8 mouse cellular contexts compared by ENCODE assay signal in the genomic region with DNA sequence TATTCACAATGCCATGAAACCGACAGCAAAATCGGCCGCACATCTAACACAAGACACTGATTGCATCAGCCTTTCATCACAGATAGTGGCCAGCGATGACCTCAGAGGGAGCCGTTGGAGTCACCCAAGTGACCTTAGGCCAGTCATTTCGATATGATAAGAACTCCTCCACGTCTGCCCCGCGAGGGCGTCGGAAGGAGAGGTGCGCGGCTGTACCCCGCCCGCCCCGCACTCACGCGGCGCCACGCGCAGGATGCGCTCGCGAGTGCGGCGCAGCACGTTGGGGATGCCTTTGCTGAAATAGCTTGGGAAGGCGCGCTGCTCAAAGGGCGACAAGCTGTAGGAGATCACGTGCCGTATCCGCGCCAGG. TPM values are rescaled to one million over a fixed set of nuclear protein-coding genes. Genes with fewer than 3 reads are reported as not detected.
DNase-seq lines count a peak whose midpoint lies in the region; ATAC-seq and TF ChIP-seq lines count a peak whose summit lies in the region.

No protein-coding gene starts in this region.

- peaks cover 8% of the 10 kb centered on the region; the same call in 1 of the 2 replicates for H3K36me3 ChIP-seq in forebrain, postnatal 0 days (ENCODE audit: insufficient read depth)
- peaks cover 13% of the 10 kb centered on the region for H3K36me3 ChIP-seq in macrophage (ENCODE audit: inconsistent target)

- H3K27ac ChIP-seq in layer of hippocampus, adult 2 months, result peak overlapping the region; percentile 94
- H3K27ac ChIP-seq in forebrain, postnatal 0 days (ENCODE audit: low read depth, low read length), result peak overlapping the region; percentile 83
- peak overlapping the region; percentile 67 for H3K27ac ChIP-seq in macrophage

- H3K79me2 ChIP-seq in macrophage (ENCODE audit: inconsistent target), result peaks cover 13% of the 10 kb centered on the region

- H3K4me1 ChIP-seq in forebrain, postnatal 0 days (ENCODE audit: insufficient read depth), result no peaks in the 10 kb centered on the region

- H3K27me3 ChIP-seq in forebrain, postnatal 0 days (ENCODE audit: insufficient read depth, low read length), result no peaks in the 10 kb centered on the region

- WGBS in forebrain, postnatal 0 days, result 3% methylated on average over 34 of the region's 34 CpGs
- WGBS in macrophage (ENCODE audit: missing documents), result 1% methylated on average over 31 of the region's 34 CpGs

- no peak for TF ChIP-seq CTCF in layer of hippocampus, adult 2 months (conservative IDR thresholded peaks at IDR 0.05)
- no peak; the same call in 1 of the 2 replicates for TF ChIP-seq CTCF in forebrain, postnatal 0 days (IDR thresholded peaks at IDR 0.05; ENCODE audit: low read depth)

- ATAC-seq in forebrain, postnatal 0 days, result peak; percentile 74

- DNase-seq in layer of hippocampus, adult 2 months (ENCODE audit: low spot score in 2 of 2), result no peak
- no peak for DNase-seq in layer of hippocampus, adult 11-12 months (ENCODE audit: low spot score)
- DNase-seq in adrenal gland, postnatal 36 days, result peak; percentile 56 to 78
- DNase-seq in forebrain, postnatal 0 days, result no peak
- DNase-seq in cerebellum, postnatal 36 days, result no peak
- no peak for DNase-seq in thymus, postnatal 0 days (ENCODE audit: low spot score)
- DNase-seq in frontal cortex, postnatal 10 days (ENCODE audit: low spot score in 2 of 2), result no peak

- no peaks in the 10 kb centered on the region for H3K9me3 ChIP-seq in forebrain, postnatal 0 days (ENCODE audit: low read length)

- H3K4me2 ChIP-seq in forebrain, postnatal 0 days (ENCODE audit: low read depth), result peak overlapping the region; percentile 74

- H3K9ac ChIP-seq in forebrain, postnatal 0 days, result peak overlapping the region; percentile 75

- H3K4me3 ChIP-seq in layer of hippocampus, adult 2 months, result peak overlapping the region; percentile 96
- peak overlapping the region; percentile 69 for H3K4me3 ChIP-seq in forebrain, postnatal 0 days (ENCODE audit: low read depth, low read length)
- peak overlapping the region; percentile 71 for H3K4me3 ChIP-seq in macrophage (ENCODE audit: inconsistent target)

RNA-seq across cellular contexts. Expression of gene Uqcrq, which starts 0.3 kb away (rescaled TPM):
- total RNA-seq in layer of hippocampus, adult 2 months (2021), result 100 to 1,000 TPM; 383 to 419 TPM
- total RNA-seq in adrenal gland, postnatal 36 days (2021), result 1,000 to 10,000 TPM; 1,132 to 1,289 TPM
- 20.6 and 30.5 TPM in 2 replicates for total RNA-seq in forebrain, postnatal 0 days (2014; rRNA removed)
- 822 and 1,049 TPM in 2 replicates for polyA plus RNA-seq in forebrain, postnatal 0 days (2015; fragmentation: Nextera tagmentation; extraction: Ambion mirVana)
- 10 to 100 TPM in 14 of 26 experiments, 1 to 10 TPM in 12; 1.7 to 48.3 (median 10.1) TPM for total RNA-seq in macrophage (2018; cell fraction: chromatin; rRNA removed)
- total RNA-seq in macrophage (2018; cell fraction: cytosol; rRNA removed), result 100 to 1,000 TPM; 192 to 345 (median 261) TPM
- total RNA-seq in macrophage (2018; cell fraction: nucleus; rRNA removed), result 10 to 100 TPM; 13.2 to 80.0 (median 43.3) TPM
- 63.1 to 230 TPM (median 195 TPM) in 3 replicates for polyA plus RNA-seq in macrophage (2018)
- polyA plus RNA-seq in thymus, postnatal 0 days (2015; fragmentation: Nextera tagmentation; extraction: Ambion mirVana), result 929 and 986 TPM in 2 replicates

RNA-seq across cellular contexts. Expression of gene Gdf9, which starts 0.5 kb away (rescaled TPM):
- 1 to 10 TPM in 1 of 2 experiments, under 1 TPM in 1; 0.67 to 2.0 TPM for total RNA-seq in layer of hippocampus, adult 2 months (2021)
- total RNA-seq in adrenal gland, postnatal 36 days (2021), result 1 to 10 TPM; 3.3 to 4.0 TPM
- total RNA-seq in forebrain, postnatal 0 days (2014; rRNA removed), result 0.67 and 2.3 TPM in 2 replicates
- polyA plus RNA-seq in forebrain, postnatal 0 days (2015; fragmentation: Nextera tagmentation; extraction: Ambion mirVana), result 2.0 and 3.0 TPM in 2 replicates
- 1 to 10 TPM in 16 of 26 experiments, under 1 TPM in 4, not detected in 6; 0.38 to 4.0 (median 1.7) TPM for total RNA-seq in macrophage (2018; cell fraction: chromatin; rRNA removed)
- 1 to 10 TPM in 16 of 26 experiments, under 1 TPM in 10; 0.14 to 2.0 (median 1.2) TPM for total RNA-seq in macrophage (2018; cell fraction: cytosol; rRNA removed)
- total RNA-seq in macrophage (2018; cell fraction: nucleus; rRNA removed), result 1 to 10 TPM in 17 of 26 experiments, under 1 TPM in 7, not detected in 2; 0.35 to 5.9 (median 2.2) TPM
- 1.1 to 2.2 TPM (median 1.7 TPM) in 3 replicates for polyA plus RNA-seq in macrophage (2018)
- 0.36 and 1.1 TPM in 2 replicates for polyA plus RNA-seq in thymus, postnatal 0 days (2015; fragmentation: Nextera tagmentation; extraction: Ambion mirVana)

RNA-seq across cellular contexts. Expression of gene Leap2, which starts 7.3 kb away (rescaled TPM):
- not detected for total RNA-seq in layer of hippocampus, adult 2 months (2021)
- total RNA-seq in adrenal gland, postnatal 36 days (2021), result not detected
- not detected in 2 replicates for total RNA-seq in forebrain, postnatal 0 days (2014; rRNA removed)
- not detected in 2 replicates for polyA plus RNA-seq in forebrain, postnatal 0 days (2015; fragmentation: Nextera tagmentation; extraction: Ambion mirVana)
- not detected for total RNA-seq in macrophage (2018; cell fraction: chromatin; rRNA removed)
- not detected for total RNA-seq in macrophage (2018; cell fraction: cytosol; rRNA removed)
- not detected for total RNA-seq in macrophage (2018; cell fraction: nucleus; rRNA removed)
- not detected in 3 replicates for polyA plus RNA-seq in macrophage (2018)
- 0.29 TPM in 1 of 2 replicates, not detected in the other for polyA plus RNA-seq in thymus, postnatal 0 days (2015; fragmentation: Nextera tagmentation; extraction: Ambion mirVana)

RNA-seq across cellular contexts. Expression of gene Gm10447, which starts 26.6 kb away (rescaled TPM):
- total RNA-seq in layer of hippocampus, adult 2 months (2021), result under 1 TPM; 0.20 to 0.26 TPM
- total RNA-seq in adrenal gland, postnatal 36 days (2021), result under 1 TPM; 0.16 to 0.17 TPM
- not detected in 2 replicates for total RNA-seq in forebrain, postnatal 0 days (2014; rRNA removed)
- polyA plus RNA-seq in forebrain, postnatal 0 days (2015; fragmentation: Nextera tagmentation; extraction: Ambion mirVana), result not detected in 2 replicates
- total RNA-seq in macrophage (2018; cell fraction: chromatin; rRNA removed), result not detected
- not detected for total RNA-seq in macrophage (2018; cell fraction: cytosol; rRNA removed)
- total RNA-seq in macrophage (2018; cell fraction: nucleus; rRNA removed), result not detected
- not detected in 3 replicates for polyA plus RNA-seq in macrophage (2018)
- polyA plus RNA-seq in thymus, postnatal 0 days (2015; fragmentation: Nextera tagmentation; extraction: Ambion mirVana), result not detected in 2 replicates

RNA-seq across cellular contexts. Expression of gene Shroom1, which starts 26.7 kb away (rescaled TPM):
- 1 to 10 TPM; 4.8 to 5.1 TPM for total RNA-seq in layer of hippocampus, adult 2 months (2021)
- total RNA-seq in adrenal gland, postnatal 36 days (2021), result 1 to 10 TPM; 2.5 to 6.0 TPM
- 3.0 and 4.9 TPM in 2 replicates for total RNA-seq in forebrain, postnatal 0 days (2014; rRNA removed)
- 2.0 TPM in 2 replicates for polyA plus RNA-seq in forebrain, postnatal 0 days (2015; fragmentation: Nextera tagmentation; extraction: Ambion mirVana)
- total RNA-seq in macrophage (2018; cell fraction: chromatin; rRNA removed), result not detected
- under 1 TPM in 1 of 26 experiments, not detected in 25; 0.06 TPM for total RNA-seq in macrophage (2018; cell fraction: cytosol; rRNA removed)
- not detected for total RNA-seq in macrophage (2018; cell fraction: nucleus; rRNA removed)
- polyA plus RNA-seq in macrophage (2018), result not detected in 3 replicates
- 0.27 and 0.42 TPM in 2 replicates for polyA plus RNA-seq in thymus, postnatal 0 days (2015; fragmentation: Nextera tagmentation; extraction: Ambion mirVana)

Comparison
In these comparisons a context has a peak if more than half of its experiments do, and no peak if none do; other contexts are left out.
1. DNase-seq: peak in adrenal gland, postnatal 36 days (2 of 2); none in layer of hippocampus, adult 2 months (0 of 2), layer of hippocampus, adult 11-12 months (single experiment), forebrain, postnatal 0 days (single experiment), cerebellum, postnatal 36 days (0 of 2), thymus, postnatal 0 days (single experiment) and frontal cortex, postnatal 10 days (0 of 2).
2. RNA of gene Uqcrq, which starts 0.3 kb away (total RNA-seq): 1,132 to 1,289 TPM in adrenal gland, postnatal 36 days and 383 to 419 TPM in layer of hippocampus, adult 2 months; 20.6 to 30.5 TPM in forebrain, postnatal 0 days; every median in the first group is over 10 times any median in the second.
3. Peak in every context shown above with its lines, with median percentiles within 50 percentile points of each other: H3K27ac ChIP-seq and H3K4me3 ChIP-seq.